Mouse (Mus musculus): ENCODE data around the gene AU022252. TPM values are rescaled to one million over a fixed set of nuclear protein-coding genes. Genes with fewer than 3 reads are reported as not detected.

AU022252 gene
- total and polyA plus RNA-seq, 2 experiments from 2014 or later: 7.5 to 15.5 TPM

DNA sequence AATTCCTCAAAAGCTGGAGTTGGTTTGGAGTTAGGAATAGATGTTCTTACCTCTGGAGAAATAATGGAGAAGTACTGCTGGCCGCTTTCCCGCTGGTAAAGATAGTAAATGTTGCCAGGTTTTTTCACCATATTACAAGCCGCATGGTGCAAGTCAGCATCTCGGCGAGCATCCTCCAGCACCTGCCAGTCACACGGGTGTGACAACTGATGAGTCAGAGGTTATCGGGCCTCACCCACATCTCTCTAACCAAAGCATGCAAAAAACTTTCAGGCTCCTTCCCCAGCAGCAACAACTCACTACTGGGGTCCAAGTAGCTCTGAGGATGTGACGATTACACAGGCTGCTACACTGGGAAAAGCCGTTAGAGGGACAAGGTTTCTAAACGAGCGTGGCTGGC lies 5.8 kb downstream of the AU022252 start:
- Histone ChIP-seq H3K4me2 (ENCODE audit: low read depth, low read length) (no peak overlapping the region), H3K36me3 (replicated peaks; ENCODE audit: control insufficient read depth, insufficient read depth, low read length) (peaks cover 48% of the 10 kb centered on the region), H3K9me3 (replicated peaks; ENCODE audit: control insufficient read depth, low read length) (no peaks in the 10 kb centered on the region), H3K27ac (ENCODE audit: low read depth) (no peak overlapping the region), H3K9ac (replicated peaks; ENCODE audit: low read depth, low read length) (no peak overlapping the region), H3K4me1 (ENCODE audit: control insufficient read depth, insufficient read depth) (peaks cover 3% of the 10 kb centered on the region), H3K4me3 (ENCODE audit: low read depth, low read length) (no peak overlapping the region), H3K27me3 (ENCODE audit: control insufficient read depth, insufficient read depth, low read length) (no peaks in the 10 kb centered on the region)
- TF ChIP-seq CTCF (IDR thresholded peaks at IDR 0.05; ENCODE audit: low read depth) (no peak), EP300 (IDR thresholded peaks at IDR 0.05; ENCODE audit: low read depth) (no peak)
- no peak for ATAC-seq (ENCODE audit: insufficient read depth, low read depth)
- 85% methylated on average over 11 of the region's 11 CpGs for WGBS
- no peak for DNase-seq (ENCODE audit: low spot score)

- WGBS: 87% methylated on average over 9 of the region's 9 CpGs
Measured at GRCm38 (mm10) chr4:119225719-119226118, 6.8 kb downstream of the AU022252 start.

GRCm38 (mm10) chr4:119224534-119224933 lies 8.0 kb downstream of the AU022252 start:
- no peak overlapping the region for H3K4me3 ChIP-seq (ENCODE audit: low read depth, low read length)
- H3K36me3 ChIP-seq (replicated peaks; ENCODE audit: control insufficient read depth, insufficient read depth, low read length): peaks cover 47% of the 10 kb centered on the region
- no peak overlapping the region for H3K27ac ChIP-seq (ENCODE audit: low read depth)
- ATAC-seq (ENCODE audit: insufficient read depth, low read depth) (no peak), DNase-seq (ENCODE audit: low spot score) (no peak)
- H3K4me1 ChIP-seq (ENCODE audit: control insufficient read depth, insufficient read depth): no peaks in the 10 kb centered on the region
- no peak for TF ChIP-seq CTCF (IDR thresholded peaks at IDR 0.05; ENCODE audit: low read depth)
- no peak for TF ChIP-seq EP300 (IDR thresholded peaks at IDR 0.05; ENCODE audit: low read depth)
- H3K4me2 ChIP-seq (ENCODE audit: low read depth, low read length): no peak overlapping the region
- WGBS: 95% methylated on average over 3 of the region's 3 CpGs
- no peaks in the 10 kb centered on the region for H3K9me3 ChIP-seq (replicated peaks; ENCODE audit: control insufficient read depth, low read length)
- H3K27me3 ChIP-seq (ENCODE audit: control insufficient read depth, insufficient read depth, low read length): no peaks in the 10 kb centered on the region
- H3K9ac ChIP-seq (replicated peaks; ENCODE audit: low read depth, low read length): no peak overlapping the region

More at GRCm38 (mm10) chr4:119225719-119226118, 6.8 kb downstream of the AU022252 start:
- no peak for TF ChIP-seq EP300 (IDR thresholded peaks at IDR 0.05; ENCODE audit: low read depth)
- Histone ChIP-seq H3K27ac (ENCODE audit: low read depth) (no peak overlapping the region), H3K36me3 (replicated peaks; ENCODE audit: control insufficient read depth, insufficient read depth, low read length) (peaks cover 48% of the 10 kb centered on the region), H3K4me2 (ENCODE audit: low read depth, low read length) (no peak overlapping the region), H3K4me1 (ENCODE audit: control insufficient read depth, insufficient read depth) (no peaks in the 10 kb centered on the region), H3K4me3 (ENCODE audit: low read depth, low read length) (no peak overlapping the region), H3K9me3 (replicated peaks; ENCODE audit: control insufficient read depth, low read length) (no peaks in the 10 kb centered on the region), H3K27me3 (ENCODE audit: control insufficient read depth, insufficient read depth, low read length) (no peaks in the 10 kb centered on the region), H3K9ac (replicated peaks; ENCODE audit: low read depth, low read length) (no peak overlapping the region)
- no peak for DNase-seq (ENCODE audit: low spot score)
- ATAC-seq (ENCODE audit: insufficient read depth, low read depth): no peak

GRCm38 (mm10) chr4:119223696-119224095 lies 8.8 kb downstream of the AU022252 start:
- no peak overlapping the region for H3K9ac ChIP-seq (replicated peaks; ENCODE audit: low read depth, low read length)
- H3K4me3 ChIP-seq (ENCODE audit: low read depth, low read length): no peak overlapping the region
- H3K9me3 ChIP-seq (replicated peaks; ENCODE audit: control insufficient read depth, low read length): no peaks in the 10 kb centered on the region
- no peak for TF ChIP-seq EP300 (IDR thresholded peaks at IDR 0.05; ENCODE audit: low read depth)
- peak; percentile 68 for TF ChIP-seq CTCF (IDR thresholded peaks at IDR 0.05; ENCODE audit: low read depth)
- H3K27ac ChIP-seq (ENCODE audit: low read depth): no peak overlapping the region
- no peaks in the 10 kb centered on the region for H3K4me1 ChIP-seq (ENCODE audit: control insufficient read depth, insufficient read depth)
- DNase-seq (ENCODE audit: low spot score): peak; percentile 19
- 91% methylated on average over 1 of the region's 1 CpGs for WGBS
- peak; percentile 41; the same call in 1 of the 2 replicates for ATAC-seq (ENCODE audit: insufficient read depth, low read depth)
- no peak overlapping the region for H3K4me2 ChIP-seq (ENCODE audit: low read depth, low read length)
- no peaks in the 10 kb centered on the region for H3K27me3 ChIP-seq (ENCODE audit: control insufficient read depth, insufficient read depth, low read length)
- H3K36me3 ChIP-seq (replicated peaks; ENCODE audit: control insufficient read depth, insufficient read depth, low read length): peaks cover 45% of the 10 kb centered on the region

DNA sequence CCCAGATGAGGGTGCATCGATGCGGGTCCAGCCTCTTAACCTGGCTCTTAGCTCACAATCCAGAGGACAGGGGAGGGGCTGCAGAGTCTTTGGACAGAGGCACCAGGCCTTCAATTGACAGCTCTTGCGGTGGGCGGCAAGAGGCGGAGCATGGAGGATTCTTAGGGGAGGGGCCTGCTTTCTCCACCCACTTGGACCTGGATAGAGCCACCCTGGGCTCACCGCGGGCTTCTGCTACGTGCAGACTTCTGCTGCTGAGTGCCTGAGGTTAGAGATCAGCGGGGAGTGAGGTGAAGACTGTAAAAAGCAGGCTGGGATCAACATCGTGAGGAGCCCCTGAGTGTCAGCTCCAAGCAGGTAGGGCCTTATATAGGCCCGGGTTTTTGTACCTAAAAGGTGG lies 14.3 kb downstream of the AU022252 start, which contains the start of gene Tmem269:
Gene Tmem269 (minus strand): TSS at position 49 of the 400 bp plus-strand sequence.
- peaks cover 10% of the 10 kb centered on the region; the same call in 1 of the 2 replicates for H3K4me1 ChIP-seq (ENCODE audit: control insufficient read depth, insufficient read depth)
- no peak within 1 kb of the TSS for H3K9ac ChIP-seq (replicated peaks; ENCODE audit: low read depth, low read length)
- no peaks in the 10 kb centered on the region for H3K36me3 ChIP-seq (replicated peaks; ENCODE audit: control insufficient read depth, insufficient read depth, low read length)
- TF ChIP-seq CTCF (IDR thresholded peaks at IDR 0.05; ENCODE audit: low read depth): no peak
- TF ChIP-seq EP300 (IDR thresholded peaks at IDR 0.05; ENCODE audit: low read depth): no peak
- no peak within 1 kb of the TSS for H3K4me3 ChIP-seq (ENCODE audit: low read depth, low read length)
- 22% methylated on average over 11 of the region's 11 CpGs for WGBS
- no peaks in the 10 kb centered on the region for H3K27me3 ChIP-seq (ENCODE audit: control insufficient read depth, insufficient read depth, low read length)
- H3K27ac ChIP-seq (ENCODE audit: low read depth): no peak within 1 kb of the TSS
- no peak within 1 kb of the TSS for H3K4me2 ChIP-seq (ENCODE audit: low read depth, low read length)
- DNase-seq (ENCODE audit: low spot score): no peak
- no peaks in the 10 kb centered on the region for H3K9me3 ChIP-seq (replicated peaks; ENCODE audit: control insufficient read depth, low read length)
- ATAC-seq (ENCODE audit: insufficient read depth, low read depth): no peak

- Histone ChIP-seq H3K36me3 (replicated peaks; ENCODE audit: control insufficient read depth, insufficient read depth, low read length) (no peaks in the 10 kb centered on the region), H3K4me1 (ENCODE audit: control insufficient read depth, insufficient read depth) (peaks cover 10% of the 10 kb centered on the region; the same call in 1 of the 2 replicates), H3K27me3 (ENCODE audit: control insufficient read depth, insufficient read depth, low read length) (no peaks in the 10 kb centered on the region), H3K4me2 (ENCODE audit: low read depth, low read length) (no peak overlapping the region), H3K27ac (ENCODE audit: low read depth) (no peak overlapping the region), H3K4me3 (ENCODE audit: low read depth, low read length) (no peak overlapping the region), H3K9ac (replicated peaks; ENCODE audit: low read depth, low read length) (no peak overlapping the region), H3K9me3 (replicated peaks; ENCODE audit: control insufficient read depth, low read length) (no peaks in the 10 kb centered on the region)
- ATAC-seq (ENCODE audit: insufficient read depth, low read depth) (peak; percentile 62), DNase-seq (ENCODE audit: low spot score) (peak; percentile 25)
- TF ChIP-seq CTCF (IDR thresholded peaks at IDR 0.05; ENCODE audit: low read depth) (no peak), EP300 (IDR thresholded peaks at IDR 0.05; ENCODE audit: low read depth) (no peak)
- 48% methylated on average over 8 of the region's 8 CpGs for WGBS
Measured at GRCm38 (mm10) chr4:119216667-119217066, 15.8 kb downstream of the AU022252 start.

Data from heart, postnatal 0 days (tissue).